Mouse (Mus musculus) MEL (cell line): Measurements from ENCODE around the gene Prex1. TPM values are rescaled to one million over a fixed set of nuclear protein-coding genes. Genes with fewer than 3 reads are reported as not detected.

Source experiments
- DNase-seq: peaks from one replicate; pipeline ENCODE4 v3.0.0; 2011; ENCODE audit warnings: low read depth, low spot score
- H3K27ac ChIP-seq: 2 replicates; pipeline ENCODE4 v1.5.1; 2012; ENCODE audit warnings: low read depth, mild to moderate bottlenecking, control low read depth, low read length, moderate library complexity; ENCODE audit not compliant: control insufficient read depth
- H3K27me3 ChIP-seq, 2 experiments: fragments of 150-350 bp in 1 of 2; sonication (generic) in 1 of 2; 2 replicates each; pipeline ENCODE4 v1.6.1; 2012; ENCODE audit warnings: low read length in 2 of 2, mild to moderate bottlenecking in 2 of 2, improper control_type of control experiment in 1 of 2, moderate library complexity in 1 of 2; ENCODE audit not compliant: insufficient read depth in 2 of 2, control insufficient read depth in 1 of 2
- H3K36me3 ChIP-seq, 2 experiments: 2 replicates each; pipeline ENCODE4 v1.6.1; 2012 to 2014; ENCODE audit warnings: low read length in 2 of 2, improper control_type of control experiment in 1 of 2, inconsistent platforms in 1 of 2, mild to moderate bottlenecking in 1 of 2; ENCODE audit not compliant: insufficient read depth in 2 of 2, control insufficient read depth in 1 of 2
- H3K4me1 ChIP-seq, 2 experiments: fragments of 150-350 bp in 1 of 2; sonication (generic) in 1 of 2; 2 replicates each; pipeline ENCODE4 v1.6.1; 2012; ENCODE audit warnings: low read length in 2 of 2, improper control_type of control experiment in 1 of 2, mild to moderate bottlenecking in 1 of 2; ENCODE audit not compliant: insufficient read depth in 2 of 2, control insufficient read depth in 1 of 2
- H3K4me3 ChIP-seq, 2 experiments: fragments of 150-350 bp in 1 of 2; sonication (generic) in 1 of 2; 2 replicates each; pipeline ENCODE4 v1.5.1; 2012; ENCODE audit warnings: low read depth in 2 of 2, low read length in 2 of 2, mild to moderate bottlenecking in 2 of 2, moderate library complexity in 2 of 2, control low read depth in 1 of 2, improper control_type of control experiment in 1 of 2; ENCODE audit not compliant: control insufficient read depth in 1 of 2, insufficient read depth in 1 of 2
- H3K79me2 ChIP-seq: 2 replicates; pipeline ENCODE4 v1.6.1; 2012; ENCODE audit warnings: mild to moderate bottlenecking, low read length, moderate library complexity; ENCODE audit not compliant: control insufficient read depth, poor library complexity, insufficient read depth
- H3K9ac ChIP-seq: 2 replicates; pipeline ENCODE4 v1.6.1; 2012; ENCODE audit warnings: low read depth, mild to moderate bottlenecking, control low read depth, low read length, moderate library complexity; ENCODE audit not compliant: control insufficient read depth, poor library complexity, severe bottlenecking
- H3K9me3 ChIP-seq: fragments of 150-350 bp; sonication (generic); replicated peaks from 2 replicates; pipeline ENCODE4 v1.6.1; 2012; ENCODE audit warnings: mild to moderate bottlenecking, low read length, improper control_type of control experiment, moderate library complexity; ENCODE audit not compliant: insufficient read depth
- BHLHE40 ChIP-seq: IDR thresholded peaks from 2 replicates; pipeline ENCODE4 v1.6.1; 2012; ENCODE audit warnings: low read depth, mild to moderate bottlenecking, inconsistent platforms, low read length, improper control_type of control experiment, borderline replicate concordance
- CHD1 ChIP-seq: IDR thresholded peaks from 2 replicates; pipeline ENCODE4 v1.6.1; 2012; ENCODE audit warnings: low read depth, mild to moderate bottlenecking, inconsistent platforms, low read length, improper control_type of control experiment
- ELF1 ChIP-seq: IDR thresholded peaks from 2 replicates; pipeline ENCODE4 v1.6.1; 2014; ENCODE audit warnings: low read depth, mild to moderate bottlenecking, inconsistent platforms, low read length, improper control_type of control experiment, moderate library complexity
- ETS1 ChIP-seq: IDR thresholded peaks from 2 replicates; pipeline ENCODE4 v1.6.1; 2012; ENCODE audit warnings: low read depth, mild to moderate bottlenecking, inconsistent platforms, low read length, improper control_type of control experiment, moderate library complexity
- GABPA ChIP-seq: IDR thresholded peaks from 2 replicates; pipeline ENCODE4 v1.6.1; 2012; ENCODE audit warnings: low read depth, mild to moderate bottlenecking, inconsistent platforms, low read length, improper control_type of control experiment, moderate library complexity
- GATA1 ChIP-seq: IDR thresholded peaks from 2 replicates; pipeline ENCODE4 v1.6.1; 2011; ENCODE audit warnings: low read depth, low read length, improper control_type of control experiment
- HCFC1 ChIP-seq: IDR thresholded peaks from 2 replicates; pipeline ENCODE4 v1.6.1; 2012; ENCODE audit warnings: low read depth, mild to moderate bottlenecking, inconsistent platforms, low read length, improper control_type of control experiment, moderate library complexity
- KAT2A ChIP-seq: conservative IDR thresholded peaks from 2 replicates; pipeline ENCODE4 v1.6.1; 2012; ENCODE audit warnings: low read depth, low read length, improper control_type of control experiment, inconsistent platforms
- MAFK ChIP-seq: IDR thresholded peaks from 2 replicates; pipeline ENCODE4 v1.6.1; 2011; ENCODE audit warnings: low read depth, mild to moderate bottlenecking, low read length, improper control_type of control experiment, borderline replicate concordance
- MAX ChIP-seq: IDR thresholded peaks from 2 replicates; pipeline ENCODE4 v1.6.1; 2011; ENCODE audit warnings: low read length, improper control_type of control experiment
- MAZ ChIP-seq: IDR thresholded peaks from 2 replicates; pipeline ENCODE4 v1.6.1; 2012; ENCODE audit warnings: low read depth, mild to moderate bottlenecking, inconsistent platforms, low read length, improper control_type of control experiment
- MEF2A ChIP-seq: IDR thresholded peaks from 2 replicates; pipeline ENCODE4 v1.6.1; 2014; ENCODE audit warnings: low read depth, mild to moderate bottlenecking, inconsistent platforms, low read length, improper control_type of control experiment; ENCODE audit not compliant: poor library complexity, insufficient replicate concordance, severe bottlenecking; ENCODE audit errors: extremely low read depth
- MXI1 ChIP-seq: IDR thresholded peaks from 2 replicates; pipeline ENCODE4 v1.6.1; 2011; ENCODE audit warnings: mild to moderate bottlenecking, low read depth, low read length, improper control_type of control experiment
- NELFE ChIP-seq: IDR thresholded peaks from 2 replicates; pipeline ENCODE4 v1.6.1; 2011; ENCODE audit warnings: low read depth, low read length, improper control_type of control experiment
- NRF1 ChIP-seq: IDR thresholded peaks from 2 replicates; pipeline ENCODE4 v1.6.1; 2014; ENCODE audit warnings: low read depth, mild to moderate bottlenecking, inconsistent platforms, low read length, improper control_type of control experiment, moderate library complexity; ENCODE audit not compliant: poor library complexity, insufficient read depth, severe bottlenecking
- POLR2AphosphoS5 ChIP-seq: IDR thresholded peaks from 2 replicates; pipeline ENCODE4 v1.6.1; 2012; ENCODE audit warnings: low read depth, borderline replicate concordance, mild to moderate bottlenecking, inconsistent platforms, low read length, moderate library complexity, mixed read lengths
- SIN3A ChIP-seq: IDR thresholded peaks from 2 replicates; pipeline ENCODE4 v1.6.1; 2012; ENCODE audit warnings: low read length, improper control_type of control experiment, inconsistent platforms
- SMC3 ChIP-seq: IDR thresholded peaks from 2 replicates; pipeline ENCODE4 v1.6.1; 2011; ENCODE audit warnings: low read depth, low read length, improper control_type of control experiment
- TAL1 ChIP-seq: IDR thresholded peaks from 2 replicates; pipeline ENCODE4 v1.6.1; 2012; ENCODE audit warnings: mild to moderate bottlenecking, inconsistent platforms, low read length, moderate library complexity, mixed read lengths
- TBP ChIP-seq: IDR thresholded peaks from 2 replicates; pipeline ENCODE4 v1.8.0; 2011; ENCODE audit warnings: low read depth, low read length, improper control_type of control experiment
- USF2 ChIP-seq, 2 experiments: IDR thresholded peaks; 2 replicates each; pipeline ENCODE4 v1.6.1; 2011 to 2012; ENCODE audit warnings: improper control_type of control experiment in 2 of 2, low read length in 2 of 2, borderline replicate concordance in 1 of 2, inconsistent platforms in 1 of 2, low read depth in 1 of 2, mild to moderate bottlenecking in 1 of 2; ENCODE audit not compliant: insufficient read depth in 1 of 2
- ZC3H11A ChIP-seq: IDR thresholded peaks from 2 replicates; pipeline ENCODE4 v1.6.1; 2012; ENCODE audit warnings: low read depth, mild to moderate bottlenecking, inconsistent platforms, low read length, improper control_type of control experiment
- ZKSCAN1 ChIP-seq: IDR thresholded peaks from 2 replicates; pipeline ENCODE4 v1.6.1; 2012; ENCODE audit warnings: low read depth, mild to moderate bottlenecking, inconsistent platforms, low read length, improper control_type of control experiment, moderate library complexity
- ZMIZ1 ChIP-seq: IDR thresholded peaks from 2 replicates; pipeline ENCODE4 v1.6.1; 2012; ENCODE audit warnings: low read depth, mild to moderate bottlenecking, inconsistent platforms, low read length, improper control_type of control experiment, moderate library complexity
- polyA plus RNA-seq, 2 experiments: library from polyadenylated mRNA; stranded (reverse) in 1 of 2; unstranded in 1 of 2; fragments of >175 nt in 1 of 2; fragments of >200 nt in 1 of 2; gene quantifications; 2 replicates each; pipeline versions ENCODE4 v1.2.1 to v1.2.4; 2012; ENCODE audit warnings: low replicate concordance in 2 of 2, low read depth in 1 of 2; ENCODE audit not compliant: insufficient read length in 2 of 2, insufficient read depth in 1 of 2, missing spikeins in 1 of 2
- total RNA-seq: library from RNA; depleted of rRNA; stranded (reverse); fragments of 300-350 nt; gene quantifications from 2 replicates; pipeline ENCODE4 v1.2.3, GENCODE M21; 2012

Prex1 gene
- total and polyA plus RNA-seq, 3 experiments, result 8.0 to 33.1 (median 15.8) TPM

DNA sequence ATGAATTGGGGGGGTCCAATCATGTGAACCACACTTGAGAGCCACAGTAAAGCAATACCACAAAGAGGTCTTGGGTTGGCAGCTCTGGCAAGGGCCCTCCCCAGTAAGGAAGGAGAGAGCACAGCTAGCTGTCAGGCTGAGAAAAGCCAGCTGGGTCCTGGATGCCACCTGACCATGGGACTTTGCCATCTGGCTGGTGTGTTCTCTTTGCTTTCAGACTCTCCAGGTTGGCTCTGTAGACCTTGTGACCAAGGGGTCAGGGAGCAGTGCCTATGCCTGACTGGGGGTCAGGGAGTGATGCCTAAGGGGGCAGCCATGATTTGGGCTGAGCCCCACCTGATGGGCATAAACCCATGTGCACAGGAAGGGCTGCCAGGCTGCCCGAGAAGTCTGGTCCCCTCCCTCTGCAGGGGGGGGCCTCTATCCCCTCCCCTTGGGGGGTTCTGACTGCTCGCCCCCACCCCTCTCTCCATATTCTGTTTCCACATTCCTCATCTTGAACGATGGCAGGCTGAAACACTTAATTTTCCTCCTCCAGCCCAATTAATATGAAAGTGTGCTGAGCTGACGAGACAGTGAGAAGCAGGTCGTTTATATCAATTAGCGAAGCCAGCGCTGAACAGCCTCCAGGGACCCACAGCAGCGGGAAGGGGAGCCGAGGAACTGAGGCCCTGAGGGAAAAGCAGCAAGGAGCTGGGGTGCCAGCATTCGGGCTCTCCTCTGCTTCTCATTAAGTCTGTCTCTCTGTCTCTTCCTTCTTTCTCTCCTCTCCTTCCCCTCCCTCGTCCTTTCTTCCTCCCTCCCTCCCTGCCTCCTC lies 172.3 kb downstream of the Prex1 start (continued):
- TF ChIP-seq GATA1, result no peak

DNA sequence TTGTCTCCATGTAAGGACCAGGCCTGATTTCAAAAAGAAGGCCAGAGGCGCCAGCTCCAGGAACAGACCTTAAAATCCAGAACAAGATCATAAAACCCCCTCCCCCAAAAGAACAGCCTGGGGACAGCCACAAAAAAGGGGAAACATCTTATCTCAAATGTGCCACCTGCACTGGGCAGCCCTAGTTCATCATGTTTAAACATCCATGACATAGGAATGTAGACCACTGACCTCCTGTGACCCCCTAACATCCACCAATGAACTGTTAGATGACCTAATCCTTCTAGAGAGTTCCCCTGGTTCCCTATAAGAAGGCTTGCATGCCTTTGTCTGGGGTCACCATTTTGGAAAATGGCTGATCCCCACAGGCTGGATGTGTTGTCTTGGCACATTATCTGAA lies 173.4 kb downstream of the Prex1 start:
- Histone ChIP-seq H3K27ac (no peak overlapping the region), H3K27me3 (no peaks in the 10 kb centered on the region), H3K79me2 (no peaks in the 10 kb centered on the region), H3K4me1 (no peaks in the 10 kb centered on the region), H3K9me3 (no peaks in the 10 kb centered on the region), H3K4me3 (no peak overlapping the region), H3K9ac (no peak overlapping the region), H3K36me3 (no peaks in the 10 kb centered on the region)
- TF ChIP-seq KAT2A (no peak), ZC3H11A (no peak), BHLHE40 (no peak), MAZ (no peak), TAL1 (no peak), POLR2AphosphoS5 (no peak), SMC3 (no peak), MAX (no peak), ETS1 (no peak), NELFE (no peak), NRF1 (no peak), ZMIZ1 (no peak), SIN3A (no peak), MEF2A (no peak), CHD1 (no peak)
- no peak for DNase-seq

DNA sequence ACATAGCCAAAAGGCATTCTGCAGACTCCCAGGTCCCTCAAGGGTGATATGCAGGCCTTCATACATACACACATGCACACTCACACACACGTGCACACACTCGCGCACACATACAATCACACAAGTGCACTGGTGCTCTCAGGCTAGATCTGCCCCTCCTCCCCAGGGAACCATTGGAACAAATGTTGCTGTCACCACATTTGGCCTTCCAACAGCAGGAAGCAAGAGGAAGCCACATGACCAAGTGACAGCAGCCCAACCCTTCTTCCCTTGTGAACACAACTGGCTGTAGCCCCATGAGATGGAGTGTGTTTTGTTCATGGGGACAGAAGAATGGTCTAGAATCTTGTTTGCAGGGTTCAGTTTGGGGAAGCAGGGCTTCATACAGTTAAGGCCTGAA lies 176.7 kb downstream of the Prex1 start:
- H3K27me3 ChIP-seq, result no peaks in the 10 kb centered on the region
- H3K9ac ChIP-seq, result no peak overlapping the region
- H3K4me1 ChIP-seq, result no peaks in the 10 kb centered on the region
- no peak overlapping the region for H3K4me3 ChIP-seq
- no peaks in the 10 kb centered on the region for H3K9me3 ChIP-seq
- TF ChIP-seq GABPA (no peak), MAFK (no peak), HCFC1 (no peak), TBP (no peak), ELF1 (no peak), NRF1 (no peak), MAZ (no peak), MXI1 (no peak), TAL1 (no peak), USF2 (IDR thresholded peaks at IDR 0.05; ENCODE audit: borderline replicate concordance in 1 of 2, insufficient read depth in 1 of 2, low read depth in 1 of 2, low read length in 2 of 2) (no peak), ZKSCAN1 (no peak)
- no peak overlapping the region for H3K27ac ChIP-seq
- H3K36me3 ChIP-seq, result no peaks in the 10 kb centered on the region
- no peaks in the 10 kb centered on the region for H3K79me2 ChIP-seq
- DNase-seq, result no peak
